Mouse (Mus musculus): Measurements from ENCODE around the gene Srp72. TPM values are rescaled to one million over a fixed set of nuclear protein-coding genes. Genes with fewer than 3 reads are reported as not detected.

The Srp72 gene
- polyA plus RNA-seq, 1 experiment: 36.2 TPM

GRCm38 (mm10) chr5:76944965-76945677 is 29.4 kb upstream of the Srp72 start:
- Histone ChIP-seq H3K4me1 (replicated peaks; ENCODE audit: control insufficient read depth, insufficient read depth, low read length) (no peaks in the 10 kb centered on the region), H3K27me3 (ENCODE audit: control insufficient read depth, insufficient read depth, low read length) (no peaks in the 10 kb centered on the region), H3K27ac (ENCODE audit: control insufficient read depth, insufficient read depth, low read length) (no peak overlapping the region), H3K36me3 (ENCODE audit: control insufficient read depth, insufficient read depth, low read length) (0 out of 2 replicates have a peak, but pooled peaks cover 1% of the 10 kb centered on the region), H3K4me3 (ENCODE audit: control insufficient read depth, insufficient read depth, low read length) (no peak overlapping the region)
- no peak for TF ChIP-seq CTCF (IDR thresholded peaks at IDR 0.05; ENCODE audit: borderline replicate concordance, control insufficient read depth, extremely low read depth, insufficient read depth, low read length, poor library complexity)
- no peak for TF ChIP-seq POLR2A (IDR thresholded peaks at IDR 0.05; ENCODE audit: control insufficient read depth, extremely low read depth, insufficient read depth, low read length, poor library complexity)
- no peak for DNase-seq
- 82% methylated on average over 6 of the region's 6 CpGs for WGBS

- H3K27ac ChIP-seq (ENCODE audit: control insufficient read depth, insufficient read depth, low read length): no peak overlapping the region
- H3K4me1 ChIP-seq (replicated peaks; ENCODE audit: control insufficient read depth, insufficient read depth, low read length): peaks cover 4% of the 10 kb centered on the region; the same call in 1 of the 2 replicates
- no peak for DNase-seq
- no peak overlapping the region for H3K4me3 ChIP-seq (ENCODE audit: control insufficient read depth, insufficient read depth, low read length)
- H3K36me3 ChIP-seq (ENCODE audit: control insufficient read depth, insufficient read depth, low read length): no peaks in the 10 kb centered on the region
- H3K27me3 ChIP-seq (ENCODE audit: control insufficient read depth, insufficient read depth, low read length): no peaks in the 10 kb centered on the region
- TF ChIP-seq CTCF (IDR thresholded peaks at IDR 0.05; ENCODE audit: borderline replicate concordance, control insufficient read depth, extremely low read depth, insufficient read depth, low read length, poor library complexity) (no peak), POLR2A (IDR thresholded peaks at IDR 0.05; ENCODE audit: control insufficient read depth, extremely low read depth, insufficient read depth, low read length, poor library complexity) (no peak)
- WGBS: 95% methylated on average over 2 of the region's 2 CpGs
Measured at GRCm38 (mm10) chr5:76945678-76946033, 28.8 kb upstream of the Srp72 start.

GRCm38 (mm10) chr5:76947142-76947541 is 27.3 kb upstream of the Srp72 start:
- Histone ChIP-seq H3K27me3 (ENCODE audit: control insufficient read depth, insufficient read depth, low read length) (no peaks in the 10 kb centered on the region), H3K36me3 (ENCODE audit: control insufficient read depth, insufficient read depth, low read length) (no peaks in the 10 kb centered on the region), H3K4me1 (replicated peaks; ENCODE audit: control insufficient read depth, insufficient read depth, low read length) (peaks cover 4% of the 10 kb centered on the region; the same call in 1 of the 2 replicates), H3K4me3 (ENCODE audit: control insufficient read depth, insufficient read depth, low read length) (no peak overlapping the region), H3K27ac (ENCODE audit: control insufficient read depth, insufficient read depth, low read length) (no peak overlapping the region)
- TF ChIP-seq POLR2A (IDR thresholded peaks at IDR 0.05; ENCODE audit: control insufficient read depth, extremely low read depth, insufficient read depth, low read length, poor library complexity): no peak
- no peak for TF ChIP-seq CTCF (IDR thresholded peaks at IDR 0.05; ENCODE audit: borderline replicate concordance, control insufficient read depth, extremely low read depth, insufficient read depth, low read length, poor library complexity)
- DNase-seq: no peak
- WGBS: 67% methylated on average over 4 of the region's 4 CpGs

- no peak overlapping the region for H3K4me3 ChIP-seq (ENCODE audit: control insufficient read depth, insufficient read depth, low read length)
- H3K27me3 ChIP-seq (ENCODE audit: control insufficient read depth, insufficient read depth, low read length): no peaks in the 10 kb centered on the region
- 84% methylated on average over 4 of the region's 4 CpGs for WGBS
- DNase-seq: no peak
- no peaks in the 10 kb centered on the region for H3K36me3 ChIP-seq (ENCODE audit: control insufficient read depth, insufficient read depth, low read length)
- peaks cover 4% of the 10 kb centered on the region; the same call in 1 of the 2 replicates for H3K4me1 ChIP-seq (replicated peaks; ENCODE audit: control insufficient read depth, insufficient read depth, low read length)
- no peak for TF ChIP-seq CTCF (IDR thresholded peaks at IDR 0.05; ENCODE audit: borderline replicate concordance, control insufficient read depth, extremely low read depth, insufficient read depth, low read length, poor library complexity)
- no peak for TF ChIP-seq POLR2A (IDR thresholded peaks at IDR 0.05; ENCODE audit: control insufficient read depth, extremely low read depth, insufficient read depth, low read length, poor library complexity)
- no peak overlapping the region for H3K27ac ChIP-seq (ENCODE audit: control insufficient read depth, insufficient read depth, low read length)
Measured at GRCm38 (mm10) chr5:76947758-76948157, 26.7 kb upstream of the Srp72 start.

- H3K27me3 ChIP-seq (ENCODE audit: control insufficient read depth, insufficient read depth, low read length): no peaks in the 10 kb centered on the region
- no peak for DNase-seq
- peaks cover 4% of the 10 kb centered on the region; the same call in 1 of the 2 replicates for H3K4me1 ChIP-seq (replicated peaks; ENCODE audit: control insufficient read depth, insufficient read depth, low read length)
- peak overlapping the region; percentile 95 for H3K4me3 ChIP-seq (ENCODE audit: control insufficient read depth, insufficient read depth, low read length)
- WGBS: under 1% methylated on average over 24 of the region's 24 CpGs
- TF ChIP-seq CTCF (IDR thresholded peaks at IDR 0.05; ENCODE audit: borderline replicate concordance, control insufficient read depth, extremely low read depth, insufficient read depth, low read length, poor library complexity) (no peak), POLR2A (IDR thresholded peaks at IDR 0.05; ENCODE audit: control insufficient read depth, extremely low read depth, insufficient read depth, low read length, poor library complexity) (no peak)
- H3K27ac ChIP-seq (ENCODE audit: control insufficient read depth, insufficient read depth, low read length): peak overlapping the region; percentile 41
- H3K36me3 ChIP-seq (ENCODE audit: control insufficient read depth, insufficient read depth, low read length): no peaks in the 10 kb centered on the region
Measured at GRCm38 (mm10) chr5:76950343-76951105, 24.0 kb upstream of the Srp72 start.

- under 1% methylated on average over 81 of the region's 81 CpGs for WGBS
- TF ChIP-seq POLR2A (IDR thresholded peaks at IDR 0.05; ENCODE audit: control insufficient read depth, extremely low read depth, insufficient read depth, low read length, poor library complexity): peak; percentile 86; the same call in 1 of the 2 replicates
- no peak for TF ChIP-seq CTCF (IDR thresholded peaks at IDR 0.05; ENCODE audit: borderline replicate concordance, control insufficient read depth, extremely low read depth, insufficient read depth, low read length, poor library complexity)
- Histone ChIP-seq H3K27ac (ENCODE audit: control insufficient read depth, insufficient read depth, low read length) (peak within 1 kb of the TSS; percentile 75), H3K4me3 (ENCODE audit: control insufficient read depth, insufficient read depth, low read length) (peak within 1 kb of the TSS; percentile 95), H3K27me3 (ENCODE audit: control insufficient read depth, insufficient read depth, low read length) (no peaks in the 10 kb centered on the region), H3K36me3 (ENCODE audit: control insufficient read depth, insufficient read depth, low read length) (no peaks in the 10 kb centered on the region; the same call in 1 of the 2 replicates), H3K4me1 (replicated peaks; ENCODE audit: control insufficient read depth, insufficient read depth, low read length) (peaks cover 4% of the 10 kb centered on the region; the same call in 1 of the 2 replicates)
- DNase-seq: peak; percentile 99
Measured at GRCm38 (mm10) chr5:76951106-76952027, 23.1 kb upstream of the Srp72 start, which contains the start of the genes Paics and Ppat. TSS of gene Paics (plus strand) at chr5:76951307. TSS of gene Ppat (minus strand) at chr5:76951578.
